In the genomic region with DNA sequence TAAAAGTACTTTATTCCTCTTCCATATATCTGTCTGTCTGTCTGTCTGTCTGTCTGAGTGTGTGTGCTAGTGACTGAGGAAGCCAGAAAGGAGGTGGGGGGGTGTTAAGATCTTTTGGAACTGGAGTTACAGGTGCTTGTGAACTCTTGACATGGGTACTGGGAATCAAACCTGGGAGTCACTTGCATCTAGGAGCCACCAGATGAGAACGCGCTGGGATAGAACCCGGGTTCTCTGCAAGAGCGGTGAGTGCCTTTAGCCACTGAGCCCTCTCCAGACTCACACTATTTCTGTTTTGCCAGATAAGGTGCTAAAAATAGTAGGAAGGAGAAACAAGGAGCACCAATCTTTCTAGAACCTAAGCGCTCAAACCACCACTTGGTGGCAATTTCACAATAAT, we compare ENCODE assay signal across 30 mouse cellular contexts.
"Had no signal": no experiment of that assay in that cellular context is flagged by ENCODE, and none has a peak within 500 bp of the region (broad histone marks: within the 10 kb centered on the region; RNA-seq: fewer than 3 reads in every experiment).

No protein-coding gene starts in this region.

- H3K4me1 ChIP-seq: limb, embryonic 13.5 days; limb, embryonic 15.5 days; liver, embryonic 12.5 days; liver, embryonic 13.5 days; liver, embryonic 15.5 days; megakaryocyte, embryonic 14.5 days; midbrain, embryonic 10.5 days; midbrain, embryonic 12.5 days; midbrain, embryonic 13.5 days; midbrain, embryonic 15.5 days had no signal

- H3K9me3 ChIP-seq: limb, embryonic 10.5 days; limb, embryonic 12.5 days; limb, embryonic 13.5 days; limb, embryonic 15.5 days; liver, embryonic 12.5 days; liver, embryonic 13.5 days; liver, embryonic 15.5 days; lung, embryonic 15.5 days; megakaryocyte, embryonic 14.5 days; midbrain, embryonic 10.5 days; midbrain, embryonic 12.5 days; midbrain, embryonic 13.5 days; midbrain, embryonic 15.5 days; neural tube, embryonic 12.5 days had no signal

- H3K27me3 ChIP-seq: limb, embryonic 12.5 days; limb, embryonic 13.5 days; limb, embryonic 15.5 days; liver, embryonic 13.5 days; liver, embryonic 15.5 days; lung, embryonic 15.5 days; midbrain, embryonic 12.5 days; midbrain, embryonic 13.5 days; midbrain, embryonic 15.5 days; neural tube, embryonic 12.5 days had no signal

- DNase-seq: left cerebral cortex, postnatal 4 days; liver; liver, embryonic 13.5 days; liver, postnatal 0 days; lung, adult 18-20 months; lung, adult 2 months; lung, embryonic 14.5 days; lung, postnatal 14 days; lung, postnatal 36 days; lung, postnatal 4 days; midbrain, embryonic 14.5 days had no signal

- ATAC-seq: liver, embryonic 12.5 days; liver, postnatal 0 days; midbrain, embryonic 13.5 days; midbrain, embryonic 15.5 days; midbrain, embryonic 16.5 days had no signal

- H3K4me3 ChIP-seq: limb, embryonic 10.5 days; limb, embryonic 12.5 days; limb, embryonic 13.5 days; limb, embryonic 15.5 days; liver, embryonic 12.5 days; liver, embryonic 13.5 days; liver, embryonic 15.5 days; lung, embryonic 15.5 days; megakaryocyte, embryonic 14.5 days; midbrain, embryonic 10.5 days; midbrain, embryonic 12.5 days; midbrain, embryonic 13.5 days; midbrain, embryonic 15.5 days; myocyte; neural tube, embryonic 12.5 days had no signal

- H3K27ac ChIP-seq: limb, embryonic 10.5 days; limb, embryonic 12.5 days; limb, embryonic 13.5 days; limb, embryonic 15.5 days; liver, embryonic 12.5 days; liver, embryonic 13.5 days; liver, embryonic 14.5 days; liver, embryonic 15.5 days; lung, embryonic 15.5 days; macrophage; midbrain, embryonic 10.5 days; midbrain, embryonic 12.5 days; midbrain, embryonic 13.5 days; midbrain, embryonic 15.5 days; neural tube, embryonic 12.5 days had no signal

- H3K36me3 ChIP-seq: limb, embryonic 10.5 days; limb, embryonic 12.5 days; limb, embryonic 13.5 days; limb, embryonic 15.5 days; liver, embryonic 12.5 days; liver, embryonic 13.5 days; liver, embryonic 15.5 days; lung, embryonic 15.5 days; midbrain, embryonic 10.5 days; midbrain, embryonic 12.5 days; midbrain, embryonic 13.5 days; midbrain, embryonic 15.5 days; neural tube, embryonic 12.5 days had no signal

- H3K9ac ChIP-seq: limb, embryonic 12.5 days; limb, embryonic 13.5 days; limb, embryonic 15.5 days; liver, embryonic 12.5 days; liver, embryonic 13.5 days; liver, embryonic 14.5 days; liver, embryonic 15.5 days; liver, postnatal 0 days; lung, embryonic 14.5 days; lung, embryonic 15.5 days; midbrain, embryonic 12.5 days; midbrain, embryonic 13.5 days; midbrain, embryonic 15.5 days; neural tube, embryonic 12.5 days had no signal

- H3K4me2 ChIP-seq: limb, embryonic 12.5 days; limb, embryonic 13.5 days; limb, embryonic 15.5 days; liver, embryonic 11.5 days; liver, embryonic 12.5 days; liver, embryonic 13.5 days; liver, embryonic 15.5 days; lung, embryonic 14.5 days; lung, embryonic 15.5 days; midbrain, embryonic 11.5 days; midbrain, embryonic 12.5 days; midbrain, embryonic 13.5 days; midbrain, embryonic 15.5 days; neural tube, embryonic 12.5 days had no signal
